Mouse (Mus musculus) small intestine, adult 2 months (tissue): ENCODE measurements around the gene Megf6. TPM values are rescaled to one million over a fixed set of nuclear protein-coding genes. Genes with fewer than 3 reads are reported as not detected.
A peak's percentile ranks its signal among the peaks of the same experiment; 100 is the strongest.

Source experiments
- H3K27ac ChIP-seq: fragments of 200-500 bp; 2 replicates; pipeline ENCODE4 v1.5.1; 2012; ENCODE audit warnings: low read depth, low read length, control low read depth, inconsistent platforms; ENCODE audit not compliant: insufficient read depth
- H3K27me3 ChIP-seq: fragments of 200-500 bp; 2 replicates; pipeline ENCODE4 v1.6.1; 2012; ENCODE audit warnings: mild to moderate bottlenecking, moderate library complexity, low read length, inconsistent platforms; ENCODE audit not compliant: control insufficient read depth, insufficient read depth
- H3K36me3 ChIP-seq: fragments of 200-500 bp; 2 replicates; pipeline ENCODE4 v1.6.1; 2012; ENCODE audit warnings: mild to moderate bottlenecking, low read length, control low read depth, inconsistent platforms; ENCODE audit not compliant: control insufficient read depth, insufficient read depth
- H3K4me1 ChIP-seq: fragments of 200-500 bp; 2 replicates; pipeline ENCODE4 v1.6.1; 2012; ENCODE audit warnings: low read length, inconsistent platforms, mixed read lengths; ENCODE audit not compliant: control insufficient read depth, insufficient read depth, insufficient read length
- H3K4me3 ChIP-seq: fragments of 200-500 bp; 2 replicates; pipeline ENCODE4 v1.5.1; 2012; ENCODE audit warnings: low read depth, mild to moderate bottlenecking, control low read depth, inconsistent platforms, low read length, moderate library complexity
- CTCF ChIP-seq: fragments of 200-500 bp; IDR thresholded peaks from 2 replicates; pipeline ENCODE4 v1.5.1; 2012; ENCODE audit warnings: low read depth, mild to moderate bottlenecking, control low read depth, inconsistent platforms, low read length, moderate library complexity, mixed read lengths; ENCODE audit not compliant: insufficient replicate concordance, insufficient read length; ENCODE audit errors: extremely low read depth
- POLR2A ChIP-seq: fragments of 200-500 bp; IDR thresholded peaks from 2 replicates; pipeline ENCODE4 v1.6.1; 2012; ENCODE audit warnings: low read depth, mild to moderate bottlenecking, control low read depth, inconsistent platforms, low read length, moderate library complexity
- WGBS: fragments of 180-500 bp; shearing (Covaris S2); methylation state at CpG from one replicate; pipeline ENCODE4 v1.1.7; 2018; 5-methylcytosine and 5-hydroxymethylcytosine counted together
- polyA plus RNA-seq: library from polyadenylated mRNA; depleted of rRNA; stranded (reverse); fragments of >200 nt; gene quantifications from 2 replicates; pipeline ENCODE4 v1.2.3, GENCODE M21; 2012

Megf6 gene
- polyA plus RNA-seq, 1 experiment: 3.5 TPM

DNA sequence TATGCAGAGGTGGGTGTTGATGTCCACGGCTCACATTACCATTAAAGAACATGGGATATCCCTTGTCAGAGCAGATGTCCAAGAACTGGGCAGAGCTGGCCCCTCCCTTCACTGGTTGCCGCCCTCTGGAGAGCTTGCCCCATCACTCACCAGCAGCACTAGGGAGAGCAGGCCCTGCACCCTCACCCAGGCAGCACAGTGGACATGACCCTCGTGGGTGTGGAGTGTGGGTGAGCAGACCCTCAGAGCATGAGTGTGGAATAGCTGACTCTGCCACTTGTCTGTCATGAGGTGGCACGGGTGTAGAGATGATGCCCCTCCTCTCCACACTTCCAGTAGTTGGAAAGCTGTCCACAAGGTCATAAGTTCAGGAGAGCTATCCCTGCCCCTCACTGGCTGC is 35.7 kb upstream of the Megf6 start:
- Histone ChIP-seq H3K27me3 (peaks cover 28% of the 10 kb centered on the region), H3K4me3 (no peak overlapping the region), H3K4me1 (peaks cover 4% of the 10 kb centered on the region; the same call in 1 of the 2 replicates), H3K36me3 (no peaks in the 10 kb centered on the region), H3K27ac (no peak overlapping the region)
- no peak for TF ChIP-seq POLR2A
- TF ChIP-seq CTCF: no peak
- 55% methylated on average over 4 of the region's 4 CpGs for WGBS

DNA sequence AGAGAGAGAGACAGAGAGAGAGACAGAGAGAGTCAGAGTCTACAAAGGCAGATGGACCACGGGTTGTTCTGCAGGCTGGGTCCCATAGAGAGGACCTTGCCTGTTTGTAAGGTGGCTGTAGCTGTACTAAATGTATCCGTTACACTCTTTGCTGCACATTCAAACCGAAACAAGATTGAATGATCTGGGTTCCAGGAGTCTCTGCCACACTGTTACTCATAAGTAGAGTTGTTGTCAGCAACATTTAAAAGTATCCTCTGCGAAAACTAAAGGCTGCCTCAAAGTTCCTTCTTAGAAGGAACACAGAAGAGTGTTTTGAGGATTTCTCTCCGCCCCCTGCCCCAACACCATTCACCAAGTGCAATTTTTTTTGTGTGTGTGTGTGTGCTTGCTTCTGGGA is 33.4 kb upstream of the Megf6 start:
- no peak for TF ChIP-seq POLR2A
- no peak for TF ChIP-seq CTCF
- 56% methylated on average over 5 of the region's 5 CpGs for WGBS
- H3K4me1 ChIP-seq: peaks cover 17% of the 10 kb centered on the region

GRCm38 (mm10) chr4:154139671-154140181 is 30.8 kb upstream of the Megf6 start:
- Histone ChIP-seq H3K4me3 (peak overlapping the region; percentile 55), H3K4me1 (peaks cover 21% of the 10 kb centered on the region), H3K27me3 (peaks cover 42% of the 10 kb centered on the region), H3K27ac (no peak overlapping the region), H3K36me3 (no peaks in the 10 kb centered on the region)
- WGBS: under 1% methylated on average over 59 of the region's 59 CpGs
- no peak for TF ChIP-seq POLR2A
- TF ChIP-seq CTCF: no peak

More for the DNA sequence above, 33.4 kb upstream of the Megf6 start:
- Histone ChIP-seq H3K27me3 (peaks cover 49% of the 10 kb centered on the region), H3K36me3 (no peaks in the 10 kb centered on the region), H3K4me3 (no peak overlapping the region), H3K27ac (no peak overlapping the region)

- Histone ChIP-seq H3K4me1 (peaks cover 21% of the 10 kb centered on the region), H3K27me3 (peaks cover 39% of the 10 kb centered on the region), H3K4me3 (peak within 1 kb of the TSS; percentile 55), H3K36me3 (no peaks in the 10 kb centered on the region), H3K27ac (no peak within 1 kb of the TSS)
- TF ChIP-seq CTCF: no peak
- no peak for TF ChIP-seq POLR2A
- 0% methylated on average over 4 of the region's 4 CpGs for WGBS
Observed at GRCm38 (mm10) chr4:154140182-154140212, 30.5 kb upstream of the Megf6 start, which contains the start of gene Trp73. Gene Trp73, minus strand, starts transcription at chr4:154140208.

DNA sequence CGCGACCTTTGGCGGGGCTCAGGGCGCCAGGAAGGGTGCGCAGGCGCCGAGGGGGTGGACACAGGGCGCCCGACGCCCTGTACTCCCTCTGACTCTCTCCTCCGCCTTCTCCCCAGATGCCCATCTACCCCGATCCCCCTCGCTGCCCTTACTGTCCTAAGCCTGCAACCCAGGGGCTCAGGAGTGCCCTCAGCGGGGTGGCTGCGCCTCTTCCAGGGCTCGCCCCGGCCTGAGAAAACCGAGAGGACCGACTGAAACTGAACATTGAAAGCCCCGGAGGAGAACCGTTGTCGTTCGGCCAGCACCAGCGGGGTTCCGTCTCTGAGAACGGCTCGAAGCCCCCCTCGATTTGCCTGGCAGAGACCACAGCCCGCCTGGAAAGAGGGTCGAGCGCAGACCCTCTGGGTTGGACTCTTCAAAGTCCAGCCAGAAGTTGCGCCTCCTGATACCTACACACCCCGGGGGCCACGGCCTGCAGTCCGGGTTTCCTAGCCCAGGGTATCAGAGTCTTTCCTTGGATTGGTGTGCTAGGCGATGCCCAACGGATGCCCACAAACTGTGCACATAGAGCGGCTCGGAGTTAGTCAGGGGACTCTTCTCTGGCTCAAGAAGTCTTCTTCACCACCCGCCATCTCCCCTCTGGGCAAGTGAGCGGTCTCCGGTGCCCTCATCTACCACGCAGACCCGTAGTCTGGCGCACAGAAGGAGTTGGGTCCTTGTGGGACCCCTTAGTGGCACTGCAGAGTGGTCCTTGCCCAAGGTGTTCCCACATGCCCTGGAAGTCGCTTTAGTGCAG is 30.1 kb upstream of the Megf6 start:
- H3K36me3 ChIP-seq: no peaks in the 10 kb centered on the region
- no peak overlapping the region for H3K27ac ChIP-seq
- peaks cover 21% of the 10 kb centered on the region for H3K4me1 ChIP-seq
- no peak for TF ChIP-seq CTCF
- no peak for TF ChIP-seq POLR2A
- peak overlapping the region; percentile 55 for H3K4me3 ChIP-seq
- H3K27me3 ChIP-seq: peaks cover 39% of the 10 kb centered on the region
- WGBS: 3% methylated on average over 46 of the region's 46 CpGs

DNA sequence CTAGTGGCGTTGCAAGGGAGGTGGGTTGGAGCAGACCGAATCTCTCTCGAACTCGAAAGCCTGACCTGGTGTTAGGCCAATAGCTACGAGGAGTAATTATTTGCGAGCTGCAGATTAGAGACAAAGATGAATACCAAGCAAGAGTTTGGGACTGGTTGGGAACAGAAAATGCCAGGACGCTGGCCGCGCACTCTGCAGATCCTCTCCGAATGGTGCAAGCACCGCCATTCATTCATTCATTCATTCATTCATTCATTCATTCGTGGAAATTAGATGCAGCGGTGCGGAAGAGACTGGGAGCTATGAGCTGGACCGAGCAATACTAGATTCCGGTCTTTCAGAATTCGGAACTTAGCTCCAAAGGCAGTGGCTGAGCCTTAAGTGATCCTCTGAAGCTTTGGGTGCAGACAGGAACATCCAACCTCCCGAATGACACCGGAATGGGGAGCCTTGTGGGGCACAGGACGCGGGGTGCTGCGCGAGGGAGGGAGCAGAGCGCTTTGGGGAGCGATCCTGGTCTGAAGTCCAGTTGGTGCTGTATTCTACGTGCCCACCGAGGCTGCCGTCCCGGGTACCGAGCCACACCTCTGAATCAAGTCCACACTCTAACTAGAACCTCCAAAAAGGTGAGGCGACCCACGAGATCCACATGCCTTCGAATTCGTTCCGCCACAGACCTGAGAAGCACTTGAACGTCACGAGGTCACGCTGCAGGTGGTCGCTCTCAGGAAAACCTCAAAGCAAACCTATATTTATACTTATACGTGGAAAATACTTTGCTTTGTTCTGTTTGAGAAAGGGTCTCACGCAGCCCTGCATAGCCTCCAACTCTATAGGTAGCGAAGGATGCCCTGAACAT is 29.3 kb upstream of the Megf6 start:
- no peaks in the 10 kb centered on the region for H3K36me3 ChIP-seq
- H3K27me3 ChIP-seq: peaks cover 39% of the 10 kb centered on the region
- H3K27ac ChIP-seq: no peak overlapping the region
- H3K4me1 ChIP-seq: peaks cover 21% of the 10 kb centered on the region
- 3% methylated on average over 42 of the region's 42 CpGs for WGBS
- TF ChIP-seq CTCF: no peak
- TF ChIP-seq POLR2A: no peak
- peak overlapping the region; percentile 55 for H3K4me3 ChIP-seq

DNA sequence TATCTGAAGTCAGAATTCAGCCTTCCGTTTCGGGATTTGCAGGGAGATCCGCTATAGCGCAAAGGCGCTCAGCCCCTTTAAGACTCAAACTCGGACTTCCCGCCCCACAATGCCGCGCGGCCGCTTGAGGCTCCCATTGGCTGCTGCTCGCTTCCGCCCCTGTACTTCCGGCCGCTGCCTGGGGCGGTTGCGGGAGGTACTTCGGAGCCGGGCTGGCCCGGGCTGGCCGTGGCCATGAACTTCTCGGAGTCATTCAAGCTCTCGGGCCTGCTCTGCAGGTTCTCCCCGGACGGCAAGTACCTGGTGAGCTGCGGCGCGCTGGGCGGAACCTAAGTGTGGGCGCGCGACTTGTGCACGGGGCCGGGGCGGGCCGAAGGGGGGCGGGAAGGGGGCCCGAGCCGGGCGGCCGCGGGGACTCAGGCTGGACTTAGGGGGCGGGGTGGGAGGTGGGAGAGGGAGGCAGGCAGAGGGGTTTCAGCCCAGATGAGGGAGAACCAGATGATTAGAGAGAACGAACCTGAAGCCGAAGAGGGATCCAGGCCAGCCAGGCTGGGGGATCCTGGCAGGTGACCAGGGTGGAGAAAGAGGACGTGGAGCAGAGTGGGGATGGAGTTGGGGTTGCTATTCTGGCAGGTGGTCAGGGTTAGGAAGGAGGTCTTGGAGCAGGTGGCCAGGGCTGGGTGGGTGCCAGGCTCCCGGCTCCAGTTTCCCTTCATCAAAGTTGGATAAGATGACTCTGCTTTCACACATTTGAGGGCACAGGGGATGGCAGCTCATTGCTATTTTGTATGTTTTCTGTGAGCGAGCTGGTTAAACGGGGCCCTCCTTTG is 28.1 kb upstream of the Megf6 start, which contains the start of gene Wrap73:
Wrap73 (plus strand) TSS at position 162 of the 830 bp plus-strand sequence.
- 1% methylated on average over 49 of the region's 49 CpGs for WGBS
- H3K4me3 ChIP-seq: peak within 1 kb of the TSS; percentile 75
- TF ChIP-seq CTCF (no peak), POLR2A (peak; percentile 62; the same call in 1 of the 2 replicates)

More for the DNA sequence above, 28.1 kb upstream of the Megf6 start, which contains the start of gene Wrap73:
- Histone ChIP-seq H3K4me1 (peaks cover 21% of the 10 kb centered on the region), H3K27ac (peak within 1 kb of the TSS; percentile 41; the same call in 1 of the 2 replicates), H3K36me3 (0 out of 2 replicates have a peak, but pooled peaks cover under 1% of the 10 kb centered on the region), H3K27me3 (peaks cover 39% of the 10 kb centered on the region)
